Mouse (Mus musculus) cerebral cortex, adult 2 months (tissue): ENCODE results near the gene Spata45.

Experiments used
- WGBS: fragments of 180-500 bp; shearing (Covaris S2); methylation state at CpG from one replicate; pipeline ENCODE4 v1.1.7; 2018; 5-methylcytosine and 5-hydroxymethylcytosine counted together

Spata45 gene

DNA sequence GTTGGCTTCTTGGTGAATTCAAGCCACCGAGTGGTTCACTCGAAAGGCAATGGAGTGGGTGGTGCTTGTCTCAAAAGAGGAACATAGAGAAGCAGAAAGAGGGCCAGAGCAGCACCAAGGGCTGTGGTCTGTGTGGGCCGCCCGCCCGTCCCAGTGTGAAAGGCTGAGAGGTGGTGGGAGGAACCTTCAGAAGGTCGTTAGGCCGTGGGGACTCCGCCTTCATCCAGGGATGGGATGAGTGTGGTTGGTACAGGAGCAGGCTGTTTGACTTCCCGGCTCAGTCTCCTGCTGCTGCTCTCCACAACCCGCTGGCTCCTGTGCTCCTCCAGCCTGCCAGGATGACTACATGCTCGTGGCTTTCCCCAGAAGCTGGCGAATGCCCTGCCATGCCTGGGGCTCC lies 49.2 kb downstream of the Spata45 start:
- 70% methylated on average over 12 of the region's 12 CpGs for WGBS

- WGBS, result 85% methylated on average over 7 of the region's 7 CpGs
Measured at GRCm38 (mm10) chr1:191086304-191086878, 50.0 kb downstream of the Spata45 start.

DNA sequence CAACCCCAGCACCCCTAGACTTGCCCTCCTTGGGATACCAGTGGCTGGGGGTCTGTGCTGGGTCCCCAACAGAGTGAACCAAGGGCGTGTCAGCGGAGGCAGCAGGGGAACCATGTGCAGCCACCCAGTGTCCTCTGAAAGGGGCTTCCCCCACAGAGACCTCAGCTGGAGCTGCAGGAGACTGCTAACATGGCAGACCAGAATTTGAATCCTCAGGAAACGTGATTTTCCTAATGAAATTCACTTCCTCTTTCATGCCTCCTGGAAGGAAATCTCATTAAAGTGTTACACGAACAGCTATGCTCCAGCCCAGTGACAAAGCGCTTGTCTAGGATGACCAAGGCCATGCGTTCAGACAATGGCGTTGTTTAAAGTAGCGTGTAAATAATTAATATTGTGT lies 50.5 kb downstream of the Spata45 start:
- 82% methylated on average over 8 of the region's 8 CpGs for WGBS

DNA sequence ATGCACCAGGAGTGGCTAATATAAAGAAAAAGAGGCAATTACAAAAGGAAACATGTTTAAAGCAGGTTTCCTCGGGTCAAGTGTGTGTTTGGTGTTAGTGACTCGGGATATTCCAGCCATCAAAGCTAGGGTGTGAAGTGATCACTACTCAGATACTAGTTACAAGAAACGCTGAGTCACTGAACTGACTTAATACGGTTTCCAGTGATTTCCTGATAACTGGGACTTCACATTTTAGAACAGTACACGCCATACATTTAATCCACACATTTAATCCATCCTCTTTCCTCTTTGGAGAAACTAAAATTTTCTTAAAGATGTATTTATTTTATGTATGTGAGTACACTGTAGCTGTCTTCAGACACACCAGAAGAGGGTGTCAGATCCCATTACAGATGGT lies 51.5 kb downstream of the Spata45 start:
- WGBS, result 90% methylated on average over 5 of the region's 5 CpGs

DNA sequence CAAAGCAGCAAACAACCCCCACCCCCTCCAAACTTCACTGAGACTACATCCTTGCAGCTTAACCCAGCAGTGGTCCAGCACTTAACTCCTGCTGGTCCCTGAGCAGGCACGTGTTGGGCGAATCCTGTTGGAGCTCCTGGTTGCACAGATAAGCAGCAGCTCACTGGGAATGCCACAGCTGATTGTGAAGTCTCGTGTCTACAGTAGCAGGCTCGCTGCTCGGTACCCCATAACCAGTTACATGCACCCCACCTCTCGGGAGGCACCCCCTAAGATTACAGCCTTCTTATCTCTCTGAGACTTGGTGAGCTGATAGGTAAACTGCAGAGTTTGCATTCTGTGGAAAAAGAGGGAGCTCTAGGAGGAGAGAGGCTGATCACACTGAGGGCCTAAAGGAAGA lies 52.9 kb downstream of the Spata45 start:
- WGBS, result 85% methylated on average over 6 of the region's 6 CpGs

DNA sequence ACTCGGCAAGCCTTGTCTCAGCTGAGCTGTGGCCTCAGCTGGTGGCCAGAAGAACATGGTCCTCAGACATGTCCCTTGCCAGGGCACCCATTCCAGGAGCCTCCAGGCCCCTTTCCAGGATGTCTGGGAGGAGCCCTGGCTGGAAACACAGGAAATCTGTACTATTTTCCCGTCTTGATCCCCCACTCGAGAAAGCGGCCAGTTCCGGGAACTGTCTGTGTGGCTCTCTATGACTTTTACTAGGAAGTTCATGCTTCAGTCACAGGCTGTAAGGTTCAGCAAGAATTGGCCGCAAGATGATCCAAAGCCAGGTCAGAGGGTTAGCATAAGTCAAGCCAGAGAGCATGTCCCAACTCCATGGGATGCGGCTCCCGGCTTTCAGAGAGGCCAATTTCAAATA lies 55.6 kb downstream of the Spata45 start:
- 80% methylated on average over 8 of the region's 8 CpGs for WGBS
